Mouse (Mus musculus) heart, adult 9 months (tissue): ENCODE measurements around the gene Ppp1r11.
A peak's percentile ranks its signal among the peaks of the same experiment; 100 is the strongest.
"Not testable (repeated sequence)": the region's sequence is repeated elsewhere in the genome, so short reads cannot be mapped to it uniquely, and the experiment has no call there.

ENCODE experiments used
- DNase-seq, 2 experiments: peaks; one replicate each; pipeline ENCODE4 v3.0.0; 2022; ENCODE audit warnings: low spot score in 2 of 2

Ppp1r11 gene

DNA sequence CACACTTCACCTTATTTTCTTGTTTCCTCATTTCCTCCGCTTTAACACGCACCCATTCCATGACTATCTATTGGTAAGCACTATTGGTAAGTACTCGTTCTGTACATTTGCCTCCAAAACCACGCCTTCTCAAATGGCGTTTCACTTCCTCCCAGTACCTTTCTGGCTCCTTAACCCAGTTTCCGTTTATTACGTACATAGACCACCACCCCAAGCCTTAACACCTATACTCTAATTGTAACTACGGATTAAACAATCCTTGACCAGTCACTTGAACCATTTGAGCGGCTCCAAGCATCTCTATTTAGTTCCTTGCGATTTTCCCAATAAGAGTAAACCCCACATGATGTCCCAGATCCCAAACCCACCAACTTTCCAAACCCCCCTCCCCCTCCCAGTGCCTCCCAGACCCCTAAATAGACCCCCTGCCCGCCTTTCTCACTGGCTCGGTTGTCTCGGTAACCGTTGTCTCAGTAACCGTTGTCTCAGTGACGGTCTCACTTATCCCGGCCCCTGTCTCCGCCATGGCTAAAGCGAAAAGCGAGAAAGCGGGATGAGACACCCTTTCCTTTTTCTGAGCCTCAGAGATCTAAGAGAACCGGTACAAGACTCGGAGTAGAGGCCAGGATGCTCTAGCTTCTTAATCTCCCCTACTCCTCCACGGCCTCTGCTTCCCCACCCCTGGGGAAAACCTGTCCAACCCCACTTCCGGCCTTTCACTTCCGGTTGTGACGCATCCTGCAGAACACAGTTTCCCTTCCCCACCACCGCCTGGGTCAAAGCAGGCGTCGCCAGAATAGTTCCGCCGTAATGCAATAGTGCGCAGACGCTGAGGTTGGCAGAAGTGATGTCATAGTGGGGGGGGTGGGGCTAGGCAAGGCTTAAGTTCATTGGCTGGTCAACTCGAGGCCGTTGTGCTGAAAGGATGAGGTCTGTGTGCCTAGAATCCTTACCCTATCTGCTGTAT lies at the start of gene Ppp1r11:
Ppp1r11 (minus strand) TSS at position 761 of the 967 bp plus-strand sequence.
- DNase-seq = peak; percentile 96 to 98

DNA sequence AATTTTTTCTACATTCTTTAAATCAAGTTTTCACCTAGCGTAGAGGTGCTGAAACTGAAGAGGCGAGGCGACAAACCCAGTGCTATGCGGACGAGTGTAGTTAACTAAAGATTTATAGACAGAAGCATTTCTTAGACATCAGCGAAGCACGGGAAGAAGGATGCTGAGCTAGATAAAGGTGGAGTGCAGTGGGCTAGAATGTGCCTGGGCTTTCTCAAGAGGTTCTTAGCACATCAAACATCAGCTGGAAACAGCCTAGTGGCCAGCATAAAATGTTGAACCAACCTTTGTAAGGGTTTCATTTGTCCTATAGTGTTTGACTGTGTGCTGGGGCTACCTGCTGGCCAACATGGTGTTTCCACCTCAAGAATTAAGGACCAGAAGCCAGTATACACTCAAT lies 49.3 kb upstream of the Ppp1r11 start, which contains the start of gene Zfp57:
Zfp57 (plus strand) TSS at position 301 of the 400 bp plus-strand sequence.
- DNase-seq = no peak

DNA sequence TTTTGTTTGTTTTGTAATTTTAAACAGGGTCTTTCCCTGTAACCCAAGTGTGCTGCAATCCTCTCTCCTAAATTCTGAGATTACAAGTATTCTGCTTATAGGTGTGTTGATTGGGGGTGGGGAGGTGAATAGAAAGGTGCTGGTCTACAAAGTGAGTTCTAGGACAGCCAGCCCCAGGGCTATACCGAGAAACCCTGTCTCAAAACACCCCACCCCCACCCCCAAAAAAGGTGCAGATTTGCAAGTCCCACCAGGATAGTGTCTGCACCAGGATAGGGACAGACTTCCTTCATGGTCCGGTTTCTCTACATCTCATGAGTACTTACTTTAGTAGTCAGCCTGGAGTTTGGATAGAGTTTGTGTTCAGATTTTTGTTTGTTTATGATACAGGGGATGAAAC lies 46.9 kb upstream of the Ppp1r11 start:
- DNase-seq = no peak

DNA sequence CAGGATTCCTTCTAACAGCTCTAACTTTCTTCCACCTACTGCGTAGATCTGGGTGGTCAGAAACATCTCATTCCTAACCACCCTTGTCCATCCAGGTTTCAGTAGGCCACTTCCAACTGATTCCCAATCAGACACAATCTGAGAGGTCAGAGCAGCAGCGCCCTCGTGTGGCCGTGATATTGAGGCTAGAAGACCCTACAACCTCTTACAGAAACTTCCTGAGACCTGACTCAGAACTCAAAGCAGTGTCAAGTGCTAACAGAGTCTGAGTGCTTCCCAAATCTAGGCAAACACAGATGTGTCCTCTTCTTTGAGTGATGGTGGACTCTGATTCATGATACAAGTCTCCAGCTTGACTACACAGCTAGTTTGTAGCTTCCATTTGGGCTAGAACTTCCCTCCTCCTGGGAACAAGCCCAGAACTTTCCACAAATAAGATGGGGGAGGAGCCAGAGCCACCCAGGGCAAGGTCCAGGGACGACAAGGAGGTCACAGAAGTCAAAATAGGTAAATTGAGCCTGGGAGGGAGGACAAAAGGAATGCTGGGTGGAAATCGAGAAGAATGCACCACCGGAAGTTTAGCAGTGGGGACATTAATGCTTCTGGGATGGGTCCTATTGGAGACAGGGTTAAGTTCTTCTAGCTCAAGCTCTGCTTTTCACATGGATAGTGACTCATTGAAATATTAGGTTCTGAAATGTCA lies 45.6 kb upstream of the Ppp1r11 start:
- DNase-seq = peak; percentile 16 to 56

DNA sequence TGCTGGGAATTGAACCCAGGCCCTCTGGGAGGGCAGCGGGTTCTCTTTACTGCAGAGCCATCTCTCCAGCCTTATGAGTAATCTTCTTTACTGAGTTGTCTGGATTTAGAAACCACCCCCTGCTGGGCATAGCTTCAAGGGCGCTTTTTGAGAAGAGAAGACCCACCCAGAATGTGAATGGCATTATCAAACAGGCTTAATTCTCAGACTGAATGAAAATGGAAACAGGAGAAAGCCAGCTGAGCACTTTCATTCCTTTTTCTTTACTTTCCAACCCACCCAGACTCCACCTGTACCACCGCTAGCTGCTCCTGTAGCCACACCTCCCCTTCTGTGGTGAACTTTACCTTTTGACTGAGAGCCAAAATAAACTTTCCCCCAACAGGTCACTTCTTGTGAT lies 43.9 kb upstream of the Ppp1r11 start:
- DNase-seq = no peak

DNA sequence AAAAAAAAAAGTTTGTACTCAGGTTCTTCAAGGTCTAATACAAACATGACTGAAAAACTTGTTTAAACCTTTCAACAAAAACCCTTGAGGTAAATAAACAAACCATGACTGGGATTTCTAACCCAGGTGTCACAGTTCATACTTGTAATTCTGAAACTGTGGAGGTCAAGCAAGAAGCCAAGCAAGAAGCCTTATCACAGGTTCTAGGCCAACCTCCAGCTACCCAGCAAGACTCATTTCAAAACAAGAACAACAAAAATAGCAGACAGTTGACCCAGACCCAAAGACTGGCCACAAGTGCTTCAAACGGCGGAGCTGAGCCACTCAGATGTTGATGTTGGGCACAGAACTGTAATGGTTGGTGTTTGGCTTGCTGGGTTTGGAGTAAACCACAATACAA lies 43.0 kb upstream of the Ppp1r11 start:
- no peak for DNase-seq

DNA sequence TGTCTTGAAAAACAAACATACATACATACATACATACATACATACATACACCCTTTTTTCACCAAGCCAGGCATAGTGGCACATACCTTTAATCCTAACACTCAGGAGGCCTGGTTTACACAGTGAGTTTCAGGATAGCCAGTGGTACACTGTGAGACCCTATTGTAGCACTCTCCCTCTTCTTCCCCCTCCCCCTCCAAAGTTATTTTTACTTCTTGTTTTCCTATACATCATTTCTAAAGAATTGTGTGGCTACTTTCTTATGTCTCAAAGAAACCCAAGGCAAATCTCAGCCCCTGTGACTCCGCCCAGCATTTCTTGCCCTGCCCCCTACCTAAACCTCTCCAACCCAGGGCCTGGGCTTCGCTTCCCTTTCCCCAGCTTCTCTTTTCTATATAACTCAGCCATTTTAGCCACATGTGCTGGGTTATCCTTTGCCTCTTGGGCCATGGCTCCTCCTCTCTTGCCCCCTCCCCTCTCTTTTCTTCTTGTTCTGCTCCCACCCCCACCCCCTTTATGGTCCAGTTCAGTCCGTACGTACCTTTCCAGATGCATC lies 42.3 kb upstream of the Ppp1r11 start:
- DNase-seq = no peak

DNA sequence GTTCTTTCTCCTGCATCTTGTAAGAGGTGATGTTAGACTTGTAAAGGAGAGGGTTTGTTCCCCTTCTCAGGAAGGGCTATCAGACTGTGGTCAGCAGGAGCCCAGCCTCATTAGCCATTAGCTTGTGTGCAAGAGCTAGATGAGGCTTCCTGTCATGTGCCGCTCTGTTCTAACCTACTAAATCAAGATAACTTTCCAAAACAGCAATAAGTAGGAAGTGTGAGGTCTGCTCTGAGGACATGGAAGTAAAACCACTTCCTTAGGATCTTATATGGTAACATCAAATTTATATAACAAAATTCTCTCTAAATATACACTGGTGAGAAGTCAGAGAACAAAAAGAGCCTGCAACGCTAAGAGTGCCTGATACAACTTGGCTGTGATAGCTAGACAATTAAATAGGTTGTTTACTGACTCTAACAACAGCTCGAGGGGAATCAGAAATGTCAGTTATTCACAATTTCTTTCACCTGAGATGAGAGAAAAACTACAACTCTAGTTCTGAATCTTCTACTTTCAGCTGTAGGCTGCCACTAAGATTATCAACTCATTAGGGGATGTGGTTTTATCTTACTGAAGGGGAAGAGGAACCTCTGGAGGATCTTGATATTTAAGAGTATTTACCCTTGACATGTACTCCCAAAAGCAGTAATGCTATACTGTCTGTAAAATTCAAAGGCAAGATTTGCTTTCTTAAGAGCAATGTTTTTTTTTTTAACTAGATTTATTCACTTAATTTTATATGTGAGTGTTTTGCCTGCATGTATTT lies 41.0 kb upstream of the Ppp1r11 start:
- DNase-seq = no peak

DNA sequence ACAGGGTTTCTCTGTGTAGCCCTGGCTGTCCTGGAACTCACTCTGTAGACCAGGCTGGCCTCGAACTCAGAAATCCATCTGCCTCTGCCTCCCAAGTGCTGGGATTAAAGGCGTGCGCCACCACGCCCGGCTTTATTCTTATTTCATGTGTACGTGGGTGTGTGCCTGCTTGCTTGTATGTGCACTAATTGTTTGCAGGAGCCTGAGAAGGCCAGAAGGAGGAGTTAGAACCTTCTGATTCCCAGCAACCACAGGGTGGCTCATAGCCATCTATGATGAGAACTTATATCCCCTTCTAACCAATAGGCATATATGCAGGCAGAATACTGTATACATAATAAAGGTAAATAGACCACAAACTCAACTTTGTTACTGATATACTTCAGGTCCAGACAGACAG lies 39.1 kb upstream of the Ppp1r11 start:
- DNase-seq = not testable (repeated sequence)

DNA sequence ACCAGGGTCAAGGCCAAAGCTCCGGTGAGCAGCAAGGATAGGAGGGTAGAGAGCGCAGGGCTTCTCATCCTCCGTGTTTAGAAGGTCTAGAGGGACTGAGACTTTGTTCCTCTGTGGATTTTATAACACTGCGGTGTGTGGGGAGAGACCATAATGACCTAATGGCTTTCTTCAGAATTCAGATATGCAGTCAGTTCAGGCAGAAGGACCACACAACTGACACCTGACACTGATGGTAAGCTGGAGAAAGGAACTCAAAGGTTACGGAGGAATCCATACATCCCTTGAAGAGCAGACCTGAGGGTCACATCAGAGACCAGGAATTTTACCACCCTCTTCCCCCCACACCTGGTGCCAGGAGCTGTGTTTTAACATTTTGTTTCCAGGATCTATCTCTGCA lies 37.9 kb upstream of the Ppp1r11 start, which contains the start of gene H2-M5:
H2-M5 (minus strand) TSS at position 101 of the 400 bp plus-strand sequence.
- DNase-seq = no peak

DNA sequence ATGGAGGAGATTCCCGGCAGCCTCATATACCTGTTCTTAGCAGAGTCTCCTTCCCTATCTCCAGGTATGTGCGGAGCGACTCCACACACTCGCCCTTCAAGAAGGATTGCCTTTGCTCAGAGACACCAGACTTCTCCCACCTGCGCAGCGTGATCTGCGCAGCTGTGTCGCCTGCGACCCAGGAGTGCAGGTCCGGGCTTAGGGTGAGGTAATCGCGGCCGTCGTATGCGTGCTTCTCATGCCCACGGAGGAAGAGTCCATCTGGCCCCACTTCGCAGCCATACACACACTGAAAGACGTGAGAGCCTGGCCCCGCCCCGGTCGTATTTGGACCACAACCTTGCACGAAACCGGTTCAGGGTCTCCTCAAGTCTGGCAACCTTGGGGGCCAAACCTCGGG lies 36.9 kb upstream of the Ppp1r11 start:
- no peak for DNase-seq

DNA sequence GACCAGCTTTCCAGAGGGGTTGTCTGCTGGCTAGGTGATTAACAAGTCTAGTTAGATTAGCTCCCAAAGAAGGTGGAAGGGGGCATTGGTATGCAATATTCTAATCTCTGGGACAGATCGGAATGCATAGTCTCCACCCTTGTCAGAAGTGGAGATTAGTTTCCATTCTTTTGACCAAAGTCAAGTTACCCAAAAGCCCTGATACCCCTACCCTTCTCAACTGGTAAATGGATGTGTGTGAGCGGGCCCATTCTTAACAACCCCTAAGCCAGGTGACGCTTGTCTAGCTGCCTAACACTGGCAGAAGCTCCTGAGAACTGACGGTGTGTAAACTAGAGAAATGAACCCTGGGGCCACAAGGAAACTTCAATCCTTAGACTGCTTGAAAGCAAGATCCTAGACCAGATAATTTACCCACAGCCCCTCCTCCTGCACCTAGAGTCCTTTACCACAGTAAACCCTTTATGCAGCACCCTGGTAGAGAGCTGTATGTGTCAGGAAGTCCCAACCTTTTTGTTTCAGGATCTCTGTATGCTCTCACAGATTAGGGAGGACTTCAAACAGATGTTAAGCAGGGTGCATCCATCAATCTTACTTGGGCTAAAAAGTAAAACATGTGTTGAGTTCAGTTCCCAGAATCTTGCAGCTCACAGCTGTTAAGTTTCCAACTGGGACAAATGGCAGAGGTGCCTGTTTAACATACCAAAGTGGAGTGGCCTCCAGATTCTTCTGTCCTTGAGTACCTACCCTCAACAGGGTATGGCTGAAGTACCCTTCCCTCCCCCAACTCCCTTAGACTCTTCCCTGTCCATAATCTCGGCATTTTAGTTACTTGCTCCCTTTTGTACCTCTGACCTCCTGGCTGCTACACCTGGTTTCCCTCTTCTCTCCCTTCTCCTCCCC lies 31.0 kb upstream of the Ppp1r11 start:
- DNase-seq = no peak

DNA sequence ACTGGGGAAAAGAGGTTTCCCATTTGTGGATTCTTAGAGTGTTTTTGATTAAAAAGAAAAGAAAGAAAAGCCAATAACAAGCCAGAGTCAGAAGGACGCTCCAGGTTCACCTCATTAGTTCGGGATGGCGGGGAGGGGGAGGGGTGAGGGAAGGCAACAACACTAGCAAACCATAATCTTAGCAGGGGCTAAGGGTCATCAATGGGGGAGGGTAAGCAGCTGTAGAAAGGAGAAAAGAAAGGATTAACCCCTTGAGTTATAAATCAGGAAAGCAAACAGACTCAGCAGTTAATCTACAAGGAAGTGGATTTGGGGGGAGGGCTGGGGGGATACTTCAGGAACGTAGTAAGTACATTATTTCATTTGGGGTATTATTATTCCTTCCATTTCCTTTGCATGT lies 30.3 kb upstream of the Ppp1r11 start:
- DNase-seq = no peak

DNA sequence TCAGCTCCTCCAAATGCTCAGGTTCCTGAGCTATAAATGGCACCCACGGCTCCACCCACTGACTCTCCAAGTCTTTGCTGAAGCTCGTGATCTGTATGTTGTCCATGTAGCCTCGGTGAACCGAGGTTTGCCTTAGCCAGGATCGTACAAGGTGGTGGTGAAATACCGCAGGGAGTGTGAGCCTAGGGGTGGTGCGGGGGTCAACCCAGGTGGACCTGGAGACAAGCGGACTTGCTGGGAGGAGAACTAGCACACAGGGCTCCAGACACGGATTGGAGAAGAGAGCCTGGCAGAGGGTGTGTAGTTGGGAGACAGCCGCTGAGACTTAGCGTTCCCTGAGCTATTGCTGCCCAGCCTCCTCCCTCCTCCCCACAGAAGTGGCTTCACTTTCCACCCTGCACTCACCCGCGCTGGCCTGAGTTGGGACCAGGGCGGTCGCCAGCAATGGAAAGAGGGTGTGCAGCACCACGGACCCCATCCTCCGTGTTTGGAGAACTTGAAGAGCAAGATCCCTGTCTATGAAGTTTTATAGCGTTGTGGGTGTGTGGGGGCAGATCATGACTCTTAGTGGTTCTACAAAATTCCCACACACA lies 29.8 kb upstream of the Ppp1r11 start, which contains the start of gene 2410137M14Rik:
2410137M14Rik (minus strand) TSS at position 17 of the 593 bp plus-strand sequence.
- DNase-seq = peak; percentile 15 to 37

DNA sequence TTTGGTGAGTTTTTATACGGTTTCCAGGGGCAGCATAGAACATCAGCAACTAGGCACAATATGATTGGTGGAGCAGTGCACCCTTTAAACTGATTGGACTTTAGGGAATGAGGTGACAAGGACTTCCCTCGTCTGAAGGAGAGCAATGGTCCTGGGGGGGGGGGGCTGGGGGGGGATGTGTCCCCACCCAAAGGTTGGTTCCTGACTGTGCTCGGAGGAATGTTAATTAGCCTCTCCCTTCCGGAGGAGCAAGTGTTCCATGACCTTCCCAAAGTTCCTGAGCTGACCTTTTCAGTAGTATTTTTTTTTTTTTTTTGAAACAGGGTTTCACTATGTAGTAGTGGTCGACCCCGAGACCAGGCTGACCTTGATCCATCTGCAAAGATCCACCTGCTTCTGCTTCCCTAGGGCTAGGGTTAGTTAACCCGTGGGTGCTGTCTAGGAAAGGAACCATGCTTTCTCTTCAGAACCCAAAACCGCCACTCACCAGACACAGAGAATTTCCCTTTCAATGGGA lies 21.8 kb upstream of the Ppp1r11 start:
- DNase-seq = no peak

DNA sequence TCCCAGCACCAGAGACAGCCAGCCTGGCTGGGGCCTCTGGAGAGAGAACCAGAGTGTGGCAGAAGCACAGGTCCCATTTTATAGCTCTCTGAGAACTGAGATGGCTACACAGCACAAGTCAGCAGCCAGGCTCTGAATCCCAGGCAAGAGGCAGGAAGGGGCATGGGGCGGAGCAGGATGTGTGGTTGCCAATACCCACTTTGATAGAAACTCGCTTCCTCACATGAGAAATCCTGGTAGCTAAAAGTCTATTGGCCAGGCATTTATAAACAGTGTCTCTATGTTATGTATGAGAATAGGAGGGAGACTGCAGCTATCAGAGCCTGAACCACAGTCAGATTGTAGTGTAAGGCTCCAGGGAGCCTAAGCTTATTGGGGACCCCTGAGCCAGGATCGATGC lies 21.2 kb upstream of the Ppp1r11 start:
- DNase-seq = no peak

DNA sequence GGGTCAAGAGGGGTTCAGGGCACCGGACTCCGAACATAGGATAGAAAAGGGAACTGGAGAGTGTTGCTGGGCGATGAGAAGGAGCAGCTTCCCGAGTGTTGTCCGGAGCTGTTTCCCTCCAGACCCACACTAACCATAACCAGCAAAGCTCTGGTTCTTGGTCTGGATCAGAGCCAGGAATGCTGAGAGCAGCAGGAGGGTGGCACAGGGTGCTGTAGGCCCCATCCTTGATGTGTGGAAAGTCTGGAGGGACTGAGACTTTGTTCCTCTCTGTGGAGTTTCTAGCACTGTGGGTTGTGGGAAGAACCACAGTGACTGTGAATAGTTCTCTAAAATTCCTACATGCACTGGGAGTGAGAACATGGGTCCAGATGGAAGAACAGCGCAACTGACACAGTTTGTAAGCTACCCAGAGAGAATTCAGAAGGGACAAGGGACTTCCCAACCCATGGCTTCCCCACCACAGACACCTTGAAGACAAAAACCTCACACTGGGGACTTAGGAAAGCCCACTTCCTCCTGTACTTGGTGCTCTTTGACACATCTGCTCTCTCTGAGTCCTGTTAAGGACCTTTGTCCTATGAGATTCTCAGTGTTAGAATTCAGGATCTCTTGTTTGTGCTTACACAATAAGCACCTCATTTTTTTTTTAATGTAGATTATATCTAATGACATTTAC lies 19.8 kb upstream of the Ppp1r11 start:
- DNase-seq = no peak

DNA sequence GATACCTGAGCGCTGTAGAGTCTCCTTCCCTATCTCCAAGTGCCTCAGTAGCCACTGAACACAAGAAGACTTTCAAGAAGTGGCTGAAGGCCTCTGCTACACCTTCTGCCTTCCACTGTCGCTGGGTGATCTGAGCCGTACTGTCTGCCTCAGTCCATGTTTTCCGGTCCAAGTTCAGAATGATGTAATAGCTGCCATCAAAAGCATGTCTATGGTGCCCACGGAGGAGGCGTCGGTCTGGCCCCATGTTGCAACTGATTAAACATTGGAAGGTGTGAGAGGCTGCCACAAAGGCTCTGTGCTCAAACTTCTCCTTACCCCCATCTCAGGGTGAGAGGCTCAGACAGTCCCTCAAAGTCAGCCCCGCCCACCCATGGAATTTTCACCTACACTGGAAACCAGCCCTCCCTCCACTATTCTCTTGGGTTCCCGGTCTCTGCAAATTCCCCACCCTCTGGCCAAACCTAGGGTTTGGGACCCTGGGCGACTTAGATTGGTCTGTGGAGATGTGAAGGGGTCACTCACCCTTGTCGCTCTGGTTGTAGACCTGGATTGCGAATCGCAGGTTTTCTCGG lies 18.9 kb upstream of the Ppp1r11 start:
- no peak for DNase-seq

DNA sequence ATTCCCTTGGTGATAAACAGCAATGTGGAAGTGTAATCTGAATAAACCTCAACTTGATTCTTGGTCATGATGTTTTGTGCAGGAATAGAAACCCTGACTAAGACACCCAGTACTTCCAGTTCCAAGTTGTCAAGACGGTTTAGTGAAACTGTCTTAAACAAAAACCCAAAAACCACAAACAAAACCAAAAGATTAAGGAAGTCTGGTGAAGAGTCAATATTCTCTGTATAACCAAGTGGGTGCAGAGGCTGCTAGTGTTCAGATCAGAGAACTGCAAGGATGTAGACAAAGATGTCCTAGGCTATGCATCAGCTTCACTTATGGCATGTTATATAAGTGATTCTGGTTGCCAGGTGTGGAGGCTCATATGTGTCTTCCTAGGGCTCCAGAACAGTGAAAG lies 15.3 kb upstream of the Ppp1r11 start:
- DNase-seq = no peak
